Mouse (Mus musculus): ENCODE data around the gene Med15. TPM values are rescaled to one million over a fixed set of nuclear protein-coding genes. Genes with fewer than 3 reads are reported as not detected.
A peak's percentile ranks its signal among the peaks of the same experiment; 100 is the strongest.
"Not testable (repeated sequence)": the region's sequence is repeated elsewhere in the genome, so short reads cannot be mapped to it uniquely, and the experiment has no call there.

Gene Med15
- polyA plus RNA-seq, 1 experiment from 2014 or later, result 35.2 TPM

- Histone ChIP-seq H3K27me3 (replicated peaks; ENCODE audit: control insufficient read depth, insufficient read depth, low read length) (no peaks in the 10 kb centered on the region), H3K9ac (ENCODE audit: low read depth, low read length) (no peak overlapping the region), H3K9me3 (ENCODE audit: control insufficient read depth, low read length) (no peaks in the 10 kb centered on the region), H3K4me1 (ENCODE audit: control insufficient read depth, insufficient read depth, low read length) (no peaks in the 10 kb centered on the region; the same call in 1 of the 2 replicates), H3K27ac (replicated peaks; ENCODE audit: low read depth, low read length) (no peak overlapping the region), H3K36me3 (ENCODE audit: control insufficient read depth, insufficient read depth, low read length) (peaks cover 77% of the 10 kb centered on the region), H3K4me2 (ENCODE audit: low read depth, low read length) (no peak overlapping the region), H3K4me3 (ENCODE audit: low read depth, low read length) (no peak overlapping the region)
- ATAC-seq (ENCODE audit: low read depth), result peak; percentile 33; the same call in 1 of the 2 replicates
- peak; percentile 56 for DNase-seq (ENCODE audit: low spot score)
- 72% methylated on average over 8 of the region's 8 CpGs for WGBS
These were observed 107.0 kb downstream of the Med15 start for GRCm38 (mm10) chr16:17625488-17626268.

GRCm38 (mm10) chr16:17621936-17622335, 110.8 kb downstream of the Med15 start:
- no peak overlapping the region for H3K9ac ChIP-seq (ENCODE audit: low read depth, low read length)
- ATAC-seq (ENCODE audit: low read depth) (no peak), DNase-seq (ENCODE audit: low spot score) (no peak)
- H3K27ac ChIP-seq (replicated peaks; ENCODE audit: low read depth, low read length), result no peak overlapping the region
- H3K4me1 ChIP-seq (ENCODE audit: control insufficient read depth, insufficient read depth, low read length), result peaks cover 6% of the 10 kb centered on the region; the same call in 1 of the 2 replicates
- H3K4me2 ChIP-seq (ENCODE audit: low read depth, low read length), result no peak overlapping the region
- no peak overlapping the region for H3K4me3 ChIP-seq (ENCODE audit: low read depth, low read length)
- peaks cover 40% of the 10 kb centered on the region for H3K36me3 ChIP-seq (ENCODE audit: control insufficient read depth, insufficient read depth, low read length)
- H3K27me3 ChIP-seq (replicated peaks; ENCODE audit: control insufficient read depth, insufficient read depth, low read length), result no peaks in the 10 kb centered on the region
- H3K9me3 ChIP-seq (ENCODE audit: control insufficient read depth, low read length), result no peaks in the 10 kb centered on the region
- WGBS, result 83% methylated on average over 1 of the region's 1 CpGs

GRCm38 (mm10) chr16:17619198-17620105, 113.2 kb downstream of the Med15 start, which contains the start of gene Smpd4:
Gene Smpd4 (plus strand): TSS chr16:17619354.
- Histone ChIP-seq H3K9ac (ENCODE audit: low read depth, low read length) (peak within 1 kb of the TSS; percentile 84), H3K36me3 (ENCODE audit: control insufficient read depth, insufficient read depth, low read length) (peaks cover 19% of the 10 kb centered on the region; the same call in 1 of the 2 replicates), H3K27me3 (replicated peaks; ENCODE audit: control insufficient read depth, insufficient read depth, low read length) (no peaks in the 10 kb centered on the region), H3K27ac (replicated peaks; ENCODE audit: low read depth, low read length) (no peak within 1 kb of the TSS), H3K4me2 (ENCODE audit: low read depth, low read length) (peak within 1 kb of the TSS; percentile 67), H3K9me3 (ENCODE audit: control insufficient read depth, low read length) (no peaks in the 10 kb centered on the region), H3K4me1 (ENCODE audit: control insufficient read depth, insufficient read depth, low read length) (peaks cover 6% of the 10 kb centered on the region; the same call in 1 of the 2 replicates), H3K4me3 (ENCODE audit: low read depth, low read length) (peak within 1 kb of the TSS; percentile 70)
- ATAC-seq (ENCODE audit: low read depth) (peak; percentile 60), DNase-seq (ENCODE audit: low spot score) (peak; percentile 82)
- WGBS, result 4% methylated on average over 47 of the region's 60 CpGs

GRCm38 (mm10) chr16:17617922-17618565, 114.6 kb downstream of the Med15 start:
- H3K27me3 ChIP-seq (replicated peaks; ENCODE audit: control insufficient read depth, insufficient read depth, low read length), result no peaks in the 10 kb centered on the region
- peak; percentile 52 for DNase-seq (ENCODE audit: low spot score)
- no peak overlapping the region for H3K4me3 ChIP-seq (ENCODE audit: low read depth, low read length)
- H3K4me2 ChIP-seq (ENCODE audit: low read depth, low read length), result peak overlapping the region; percentile 20; the same call in 1 of the 2 replicates
- no peaks in the 10 kb centered on the region for H3K9me3 ChIP-seq (ENCODE audit: control insufficient read depth, low read length)
- 0 out of 2 replicates have a peak, but pooled peaks cover 9% of the 10 kb centered on the region for H3K36me3 ChIP-seq (ENCODE audit: control insufficient read depth, insufficient read depth, low read length)
- ATAC-seq (ENCODE audit: low read depth), result peak; percentile 72
- H3K9ac ChIP-seq (ENCODE audit: low read depth, low read length), result no peak overlapping the region
- 11% methylated on average over 13 of the region's 13 CpGs for WGBS
- peaks cover 6% of the 10 kb centered on the region; the same call in 1 of the 2 replicates for H3K4me1 ChIP-seq (ENCODE audit: control insufficient read depth, insufficient read depth, low read length)
- no peak overlapping the region for H3K27ac ChIP-seq (replicated peaks; ENCODE audit: low read depth, low read length)

- peaks cover 6% of the 10 kb centered on the region; the same call in 1 of the 2 replicates for H3K4me1 ChIP-seq (ENCODE audit: control insufficient read depth, insufficient read depth, low read length)
- 73% methylated on average over 5 of the region's 5 CpGs for WGBS
- no peaks in the 10 kb centered on the region for H3K27me3 ChIP-seq (replicated peaks; ENCODE audit: control insufficient read depth, insufficient read depth, low read length)
- ATAC-seq (ENCODE audit: low read depth) (no peak), DNase-seq (ENCODE audit: low spot score) (no peak)
- H3K9ac ChIP-seq (ENCODE audit: low read depth, low read length), result no peak overlapping the region
- no peak overlapping the region for H3K27ac ChIP-seq (replicated peaks; ENCODE audit: low read depth, low read length)
- no peak overlapping the region for H3K4me3 ChIP-seq (ENCODE audit: low read depth, low read length)
- H3K36me3 ChIP-seq (ENCODE audit: control insufficient read depth, insufficient read depth, low read length), result no peaks in the 10 kb centered on the region
- H3K4me2 ChIP-seq (ENCODE audit: low read depth, low read length), result no peak overlapping the region
- no peaks in the 10 kb centered on the region for H3K9me3 ChIP-seq (ENCODE audit: control insufficient read depth, low read length)
These were observed 116.5 kb downstream of the Med15 start for GRCm38 (mm10) chr16:17616212-17616611.

- not testable (repeated sequence) for H3K4me2 ChIP-seq (ENCODE audit: low read depth, low read length); H3K9ac ChIP-seq (ENCODE audit: low read depth, low read length); H3K27me3 ChIP-seq (replicated peaks; ENCODE audit: control insufficient read depth, insufficient read depth, low read length); ATAC-seq (ENCODE audit: low read depth); H3K4me1 ChIP-seq (ENCODE audit: control insufficient read depth, insufficient read depth, low read length); DNase-seq (ENCODE audit: low spot score); H3K4me3 ChIP-seq (ENCODE audit: low read depth, low read length); H3K27ac ChIP-seq (replicated peaks; ENCODE audit: low read depth, low read length); H3K9me3 ChIP-seq (ENCODE audit: control insufficient read depth, low read length); H3K36me3 ChIP-seq (ENCODE audit: control insufficient read depth, insufficient read depth, low read length)
- WGBS, result 88% methylated on average over 6 of the region's 6 CpGs
These were observed 118.0 kb downstream of the Med15 start for GRCm38 (mm10) chr16:17614740-17615139.

- WGBS, result 62% methylated on average over 4 of the region's 4 CpGs
- ATAC-seq (ENCODE audit: low read depth), result no peak
These were observed 121.3 kb downstream of the Med15 start for GRCm38 (mm10) chr16:17611383-17611782.

GRCm38 (mm10) chr16:17605684-17606083, 127.0 kb downstream of the Med15 start:
- H3K4me2 ChIP-seq (ENCODE audit: low read depth, low read length), result no peak overlapping the region
- DNase-seq (ENCODE audit: low spot score) (no peak), ATAC-seq (ENCODE audit: low read depth) (no peak)
- H3K9ac ChIP-seq (ENCODE audit: low read depth, low read length), result no peak overlapping the region
- H3K36me3 ChIP-seq (ENCODE audit: control insufficient read depth, insufficient read depth, low read length), result no peaks in the 10 kb centered on the region
- H3K4me1 ChIP-seq (ENCODE audit: control insufficient read depth, insufficient read depth, low read length), result no peaks in the 10 kb centered on the region
- WGBS, result 68% methylated on average over 5 of the region's 5 CpGs
- H3K4me3 ChIP-seq (ENCODE audit: low read depth, low read length), result no peak overlapping the region
- H3K27ac ChIP-seq (replicated peaks; ENCODE audit: low read depth, low read length), result no peak overlapping the region
- no peaks in the 10 kb centered on the region for H3K27me3 ChIP-seq (replicated peaks; ENCODE audit: control insufficient read depth, insufficient read depth, low read length)
- no peaks in the 10 kb centered on the region for H3K9me3 ChIP-seq (ENCODE audit: control insufficient read depth, low read length)

More at GRCm38 (mm10) chr16:17611383-17611782, 121.3 kb downstream of the Med15 start:
- no peak overlapping the region for H3K4me3 ChIP-seq (ENCODE audit: low read depth, low read length)
- no peaks in the 10 kb centered on the region for H3K27me3 ChIP-seq (replicated peaks; ENCODE audit: control insufficient read depth, insufficient read depth, low read length)
- no peak for DNase-seq (ENCODE audit: low spot score)
- no peaks in the 10 kb centered on the region for H3K4me1 ChIP-seq (ENCODE audit: control insufficient read depth, insufficient read depth, low read length)
- H3K27ac ChIP-seq (replicated peaks; ENCODE audit: low read depth, low read length), result no peak overlapping the region
- H3K36me3 ChIP-seq (ENCODE audit: control insufficient read depth, insufficient read depth, low read length), result no peaks in the 10 kb centered on the region
- H3K9me3 ChIP-seq (ENCODE audit: control insufficient read depth, low read length), result no peaks in the 10 kb centered on the region
- H3K4me2 ChIP-seq (ENCODE audit: low read depth, low read length), result no peak overlapping the region
- no peak overlapping the region for H3K9ac ChIP-seq (ENCODE audit: low read depth, low read length)
